In the genomic region with DNA sequence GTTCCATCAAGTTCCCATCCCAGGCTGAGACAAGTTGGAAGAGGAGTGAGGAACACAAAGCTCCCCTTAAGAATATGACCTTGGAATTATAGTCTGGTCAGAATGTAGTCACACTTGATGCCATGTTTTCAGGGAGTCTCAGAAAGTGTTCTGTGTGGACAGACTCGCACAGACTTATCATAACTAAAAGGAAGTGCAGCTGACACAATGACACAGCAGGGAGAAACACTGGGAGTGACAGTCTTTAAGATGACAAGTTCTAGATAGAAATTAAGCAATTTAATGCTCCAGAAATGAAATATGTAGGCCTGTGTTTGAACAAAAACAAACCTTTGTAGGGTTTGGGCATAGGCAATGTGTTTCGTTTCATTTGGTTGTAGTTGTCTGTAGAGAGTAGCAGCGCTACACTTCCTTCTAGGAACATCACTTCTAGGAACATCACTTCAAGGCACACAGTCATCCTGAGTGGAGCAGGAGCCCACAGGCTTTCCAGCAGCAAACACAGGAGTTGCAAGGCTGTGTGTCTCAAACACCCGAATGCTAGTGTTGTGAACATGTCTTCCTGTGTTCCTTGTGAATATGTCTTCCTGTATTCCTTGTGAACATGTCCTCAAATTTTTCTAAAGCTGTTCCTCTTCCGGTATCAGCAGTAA, we compare ENCODE assay signal across 18 mouse cellular contexts. TPM values are rescaled to one million over a fixed set of nuclear protein-coding genes. Genes with fewer than 3 reads are reported as not detected.
A peak's percentile ranks its signal among the peaks of the same experiment; 100 is the strongest.
DNase-seq lines count a peak whose midpoint lies in the region; ATAC-seq lines count a peak whose summit lies in the region.
"Had no signal": no experiment of that assay in that cellular context is flagged by ENCODE, and none has a peak within 500 bp of the region (broad histone marks: within the 10 kb centered on the region; RNA-seq: fewer than 3 reads in every experiment).

No protein-coding gene starts in this region.

- H3K27me3 ChIP-seq in heart, embryonic 12.5 days (replicated peaks) = no peaks in the 10 kb centered on the region
- no peaks in the 10 kb centered on the region for H3K27me3 ChIP-seq in erythroblast, embryonic 14.5 days (ENCODE audit: control insufficient read depth)
- H3K27me3 ChIP-seq in liver, embryonic 15.5 days = no peaks in the 10 kb centered on the region
- no peaks in the 10 kb centered on the region for H3K27me3 ChIP-seq in hindbrain, embryonic 10.5 days (ENCODE audit: insufficient read depth, poor library complexity, severe bottlenecking)
- H3K27me3 ChIP-seq: heart, embryonic 15.5 days had no signal

- H3K4me1 ChIP-seq in heart, embryonic 12.5 days (replicated peaks) = peaks cover 25% of the 10 kb centered on the region
- peaks cover 48% of the 10 kb centered on the region for H3K4me1 ChIP-seq in erythroblast, embryonic 14.5 days (ENCODE audit: control insufficient read depth)
- H3K4me1 ChIP-seq in liver, embryonic 15.5 days (replicated peaks) = peaks cover 34% of the 10 kb centered on the region
- no peaks in the 10 kb centered on the region for H3K4me1 ChIP-seq in hindbrain, embryonic 10.5 days (replicated peaks)

- 0 out of 2 replicates have a peak overlapping the region, but pooled peaks have one; percentile 9 for H3K27ac ChIP-seq in heart, embryonic 12.5 days (ENCODE audit: poor library complexity, severe bottlenecking)
- H3K27ac ChIP-seq in liver, embryonic 15.5 days (replicated peaks) = peak overlapping the region; percentile 56
- no peak overlapping the region for H3K27ac ChIP-seq in hindbrain, embryonic 10.5 days
- H3K27ac ChIP-seq: heart, embryonic 15.5 days; hindbrain, postnatal 0 days had no signal

- no peak overlapping the region for H3K4me3 ChIP-seq in heart, embryonic 12.5 days
- peak overlapping the region; percentile 18 for H3K4me3 ChIP-seq in erythroblast, embryonic 14.5 days (replicated peaks)
- no peak overlapping the region for H3K4me3 ChIP-seq in liver, embryonic 15.5 days (replicated peaks)
- no peak overlapping the region for H3K4me3 ChIP-seq in hindbrain, embryonic 10.5 days
- H3K4me3 ChIP-seq: heart, embryonic 15.5 days had no signal

- H3K4me2 ChIP-seq in heart, embryonic 12.5 days = no peak overlapping the region
- peak overlapping the region; percentile 13; the same call in 1 of the 2 replicates for H3K4me2 ChIP-seq in liver, embryonic 15.5 days
- H3K4me2 ChIP-seq: heart, embryonic 15.5 days had no signal

- no peaks in the 10 kb centered on the region for H3K9me3 ChIP-seq in heart, embryonic 12.5 days (replicated peaks)
- no peaks in the 10 kb centered on the region for H3K9me3 ChIP-seq in erythroblast, embryonic 14.5 days (ENCODE audit: control insufficient read depth, low read length)
- no peaks in the 10 kb centered on the region for H3K9me3 ChIP-seq in liver, embryonic 15.5 days (replicated peaks)
- H3K9me3 ChIP-seq in hindbrain, embryonic 10.5 days = no peaks in the 10 kb centered on the region
- H3K9me3 ChIP-seq: heart, embryonic 15.5 days had no signal

- peaks cover 21% of the 10 kb centered on the region for H3K36me3 ChIP-seq in heart, embryonic 12.5 days
- H3K36me3 ChIP-seq in erythroblast, embryonic 14.5 days (ENCODE audit: control insufficient read depth) = peaks cover 39% of the 10 kb centered on the region
- H3K36me3 ChIP-seq in liver, embryonic 15.5 days (replicated peaks) = peaks cover 18% of the 10 kb centered on the region; the same call in 1 of the 2 replicates
- H3K36me3 ChIP-seq in hindbrain, embryonic 10.5 days = peaks cover 33% of the 10 kb centered on the region

- 76% methylated on average over 5 of the region's 5 CpGs for WGBS in heart, embryonic 12.5 days
- WGBS in liver, embryonic 15.5 days (ENCODE audit: insufficient replicate concordance) = 47% methylated on average over 5 of the region's 5 CpGs
- WGBS in hindbrain, embryonic 10.5 days = 93% methylated on average over 5 of the region's 5 CpGs

- DNase-seq in heart, adult 11 months = no peak
- no peak for DNase-seq in hindbrain, embryonic 10.5 days (ENCODE audit: low spot score)
- DNase-seq in layer of hippocampus, postnatal 25 days (ENCODE audit: extremely low spot score in 1 of 2, low spot score in 1 of 2) = no peak
- no peak for DNase-seq in left cerebral cortex, adult 11 months (ENCODE audit: low spot score)
- DNase-seq: adrenal gland, postnatal 36 days; cerebellum, adult 2 months; cerebellum, postnatal 36 days; right cerebral cortex, postnatal 25 days; thymus, adult 2 months had no signal

- no peak overlapping the region for H3K9ac ChIP-seq in heart, embryonic 12.5 days
- H3K9ac ChIP-seq in liver, embryonic 15.5 days = no peak overlapping the region
- H3K9ac ChIP-seq: heart, embryonic 15.5 days had no signal

- no peak for ATAC-seq in heart, embryonic 12.5 days (ENCODE audit: insufficient number of reproducible peaks, low FRiP score)
- peak; percentile 77 for ATAC-seq in liver, embryonic 15.5 days (ENCODE audit: insufficient read depth)
- ATAC-seq in frontal cortex, adult (ENCODE audit: low TSS enrichment) = no peak
- ATAC-seq: forebrain, embryonic 16.5 days; hindbrain, postnatal 0 days; intestine, postnatal 0 days; midbrain, embryonic 16.5 days had no signal

RNA-seq across cellular contexts. Expression of a gene that starts 11.7 kb away (rescaled TPM):
- polyA plus RNA-seq in heart, embryonic 12.5 days (2016; fragmentation: Nextera tagmentation; extraction: Ambion mirVana) = 39.9 and 41.9 TPM in 2 replicates
- polyA plus RNA-seq in erythroblast, embryonic 14.5 days (2012) = 0.53 and 0.71 TPM in 2 replicates
- polyA plus RNA-seq in liver, embryonic 15.5 days (2015; fragmentation: Nextera tagmentation; extraction: Ambion mirVana) = 20.2 and 20.4 TPM in 2 replicates
- polyA plus RNA-seq in hindbrain, embryonic 10.5 days (2016; fragmentation: Nextera tagmentation; extraction: Ambion mirVana) = 36.6 and 38.5 TPM in 2 replicates
- total RNA-seq in layer of hippocampus, postnatal 25 days (2021) = 10 to 100 TPM; 81.8 to 83.5 TPM

Comparison
In these comparisons a context has a peak if more than half of its experiments do, and no peak if none do; other contexts are left out.
1. RNA of a gene that starts 11.7 kb away (polyA plus RNA-seq): 39.9 to 41.9 TPM in heart, embryonic 12.5 days, 36.6 to 38.5 TPM in hindbrain, embryonic 10.5 days and 20.2 to 20.4 TPM in liver, embryonic 15.5 days; 0.53 to 0.71 TPM in erythroblast, embryonic 14.5 days; every median in the first group is over 10 times any median in the second.